Mouse (Mus musculus) embryonic fibroblast, embryonic 13.5 days (primary cell): Measurements from ENCODE around the gene Ctcfl.

ENCODE experiments used
- CTCF ChIP-seq: IDR thresholded peaks from 2 replicates; pipeline ENCODE4 v1.5.1; 2011; ENCODE audit warnings: mild to moderate bottlenecking, control low read depth, low read length, moderate library complexity, borderline replicate concordance; ENCODE audit not compliant: insufficient read depth
- POLR2A ChIP-seq: IDR thresholded peaks from 2 replicates; pipeline ENCODE4 v1.6.1; 2011; ENCODE audit warnings: low read depth, mild to moderate bottlenecking, control low read depth, low read length, moderate library complexity

DNA sequence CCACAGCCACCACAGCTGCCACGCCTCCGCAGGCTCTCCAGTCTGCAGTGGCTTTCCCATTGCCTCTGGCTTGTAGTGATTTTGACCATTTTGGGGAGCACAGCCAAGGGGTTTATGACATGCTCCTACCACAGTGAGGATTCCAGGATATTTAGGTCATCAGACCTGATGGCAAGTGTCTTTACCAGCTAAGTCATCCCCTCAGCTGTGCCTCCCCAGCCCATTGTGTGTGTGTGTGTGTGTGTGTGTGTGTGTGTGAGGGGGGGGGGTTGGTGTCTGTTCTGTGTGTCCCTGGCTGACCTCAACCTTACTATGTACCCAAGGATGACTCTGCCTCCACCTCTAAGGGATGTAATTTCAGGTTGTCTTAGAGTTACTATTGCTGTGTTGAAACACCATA is 54.5 kb downstream of the Ctcfl start:
- no peak for TF ChIP-seq CTCF
- no peak for TF ChIP-seq POLR2A
